Mouse (Mus musculus) brain, embryonic 14.5 days (tissue): ENCODE measurements around the gene Gpr3. TPM values are rescaled to one million over a fixed set of nuclear protein-coding genes. Genes with fewer than 3 reads are reported as not detected.
A peak's percentile ranks its signal among the peaks of the same experiment; 100 is the strongest.

Experiments used
- DNase-seq: peaks from one replicate; pipeline ENCODE4 v3.0.0-alpha.2; 2011; ENCODE audit warnings: low read depth
- CTCF ChIP-seq: fragments of 200-500 bp; IDR thresholded peaks from 2 replicates; pipeline ENCODE4 v1.5.1; 2012; ENCODE audit warnings: inconsistent platforms, mild to moderate bottlenecking, moderate library complexity, borderline replicate concordance; ENCODE audit not compliant: insufficient read depth, insufficient read length; ENCODE audit errors: extremely low read depth
- POLR2A ChIP-seq: fragments of 200-500 bp; IDR thresholded peaks from 2 replicates; pipeline ENCODE4 v1.6.1; 2012; ENCODE audit warnings: mild to moderate bottlenecking, inconsistent platforms, borderline replicate concordance; ENCODE audit not compliant: poor library complexity, insufficient read depth, insufficient read length, severe bottlenecking; ENCODE audit errors: extremely low read depth
- polyA plus RNA-seq: library from polyadenylated mRNA; depleted of rRNA; stranded (reverse); fragments of >200 nt; gene quantifications from 2 replicates; pipeline ENCODE4 v1.2.3, GENCODE M21; 2012

Gene Gpr3
- polyA plus RNA-seq, 1 experiment, result 2.7 TPM

DNA sequence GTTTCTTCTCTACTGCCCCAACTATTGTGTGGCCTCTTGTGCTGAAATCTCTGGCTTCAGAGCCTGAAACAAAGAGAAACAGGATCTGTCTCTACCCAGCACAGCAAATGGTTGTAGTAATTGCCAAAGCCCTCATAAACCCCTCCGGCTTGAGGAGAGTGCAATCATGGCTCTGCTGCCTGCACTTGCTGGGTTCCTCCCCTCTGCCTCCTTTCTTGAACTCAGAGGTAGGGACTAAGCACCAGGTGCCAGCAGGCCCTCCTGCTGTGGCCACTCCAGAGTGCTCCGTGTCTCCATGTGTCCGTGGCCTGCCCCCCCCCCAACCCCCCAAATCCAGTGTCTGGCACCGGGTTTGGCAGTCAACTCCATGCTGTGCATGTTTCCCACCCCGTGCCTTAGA lies 15.0 kb downstream of the Gpr3 start:
- peak; percentile 76 for DNase-seq

GRCm38 (mm10) chr4:133196852-133197251 lies 15.5 kb downstream of the Gpr3 start:
- no peak for TF ChIP-seq CTCF
- TF ChIP-seq POLR2A, result no peak
- peak; percentile 81 for DNase-seq

More for the DNA sequence above, 15.0 kb downstream of the Gpr3 start:
- TF ChIP-seq POLR2A, result no peak
- no peak for TF ChIP-seq CTCF

DNA sequence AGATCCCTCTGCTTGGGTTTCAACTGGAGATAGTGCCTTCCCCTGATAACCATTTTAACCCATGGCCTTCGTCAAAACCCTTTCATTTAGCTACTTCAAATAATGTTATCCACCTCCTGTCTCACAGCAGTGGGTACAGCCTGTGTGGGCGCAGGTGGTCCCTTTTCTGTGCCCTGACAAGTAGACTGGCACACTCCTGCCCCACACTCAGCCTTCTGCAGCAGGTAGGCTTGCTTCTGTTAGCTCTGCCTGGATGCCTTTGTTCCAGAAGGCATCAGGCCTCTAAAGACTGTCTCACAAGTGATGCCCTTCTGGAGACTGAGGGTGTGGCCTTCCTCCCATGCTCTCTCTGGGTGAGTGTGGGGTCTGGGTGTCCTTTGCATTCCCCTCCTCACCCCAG lies 16.2 kb downstream of the Gpr3 start:
- no peak for DNase-seq
- TF ChIP-seq CTCF (no peak), POLR2A (no peak)

DNA sequence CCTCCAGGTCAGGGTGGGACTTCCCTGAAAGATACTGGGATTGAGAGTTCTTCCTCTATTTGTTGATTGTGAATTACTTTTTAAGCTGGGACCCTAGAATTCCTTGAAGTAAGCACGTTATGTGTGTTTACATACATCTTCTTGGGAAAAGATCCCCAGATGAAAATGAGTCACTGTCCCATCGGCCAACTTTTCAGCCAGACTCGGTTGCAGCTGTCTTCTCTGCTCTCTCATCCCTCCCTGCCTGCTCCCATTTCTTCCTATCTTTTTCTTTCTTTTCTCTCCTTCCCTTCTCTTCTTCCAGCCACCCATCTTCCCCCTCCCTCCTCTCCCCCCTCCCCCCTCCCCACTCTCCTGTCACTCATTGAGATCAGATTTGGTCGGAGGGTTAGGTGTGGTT lies 17.3 kb downstream of the Gpr3 start:
- TF ChIP-seq POLR2A (no peak), CTCF (no peak)
- no peak for DNase-seq

GRCm38 (mm10) chr4:133194482-133194881 lies 17.9 kb downstream of the Gpr3 start:
- TF ChIP-seq CTCF (no peak), POLR2A (no peak)
- no peak for DNase-seq

GRCm38 (mm10) chr4:133189396-133189795 lies 22.9 kb downstream of the Gpr3 start:
- DNase-seq, result no peak
- TF ChIP-seq POLR2A, result no peak
- no peak for TF ChIP-seq CTCF

- no peak for DNase-seq
- TF ChIP-seq POLR2A (no peak), CTCF (no peak)
Observed at GRCm38 (mm10) chr4:133186856-133187255, 25.5 kb downstream of the Gpr3 start.

DNA sequence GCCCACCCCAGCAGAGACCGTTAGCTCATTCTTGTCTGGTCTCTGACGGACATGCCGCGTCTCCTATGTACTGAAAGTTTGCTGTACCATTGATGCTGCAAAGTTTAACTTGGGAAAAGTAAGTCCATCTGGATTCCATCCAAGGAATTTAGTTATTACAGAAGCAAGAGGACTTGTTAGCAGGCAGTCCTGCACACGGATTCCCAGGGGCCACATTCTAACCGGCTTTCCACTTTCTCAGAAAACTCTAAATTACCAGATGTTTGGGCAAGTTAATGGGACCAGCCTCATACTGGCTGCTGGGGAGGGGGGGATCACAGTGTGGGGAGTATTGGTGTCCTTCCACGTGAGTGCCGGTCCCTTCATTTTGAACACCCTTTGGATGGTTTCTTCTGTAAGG lies 26.4 kb downstream of the Gpr3 start:
- no peak for DNase-seq
- no peak for TF ChIP-seq POLR2A
- no peak for TF ChIP-seq CTCF

DNA sequence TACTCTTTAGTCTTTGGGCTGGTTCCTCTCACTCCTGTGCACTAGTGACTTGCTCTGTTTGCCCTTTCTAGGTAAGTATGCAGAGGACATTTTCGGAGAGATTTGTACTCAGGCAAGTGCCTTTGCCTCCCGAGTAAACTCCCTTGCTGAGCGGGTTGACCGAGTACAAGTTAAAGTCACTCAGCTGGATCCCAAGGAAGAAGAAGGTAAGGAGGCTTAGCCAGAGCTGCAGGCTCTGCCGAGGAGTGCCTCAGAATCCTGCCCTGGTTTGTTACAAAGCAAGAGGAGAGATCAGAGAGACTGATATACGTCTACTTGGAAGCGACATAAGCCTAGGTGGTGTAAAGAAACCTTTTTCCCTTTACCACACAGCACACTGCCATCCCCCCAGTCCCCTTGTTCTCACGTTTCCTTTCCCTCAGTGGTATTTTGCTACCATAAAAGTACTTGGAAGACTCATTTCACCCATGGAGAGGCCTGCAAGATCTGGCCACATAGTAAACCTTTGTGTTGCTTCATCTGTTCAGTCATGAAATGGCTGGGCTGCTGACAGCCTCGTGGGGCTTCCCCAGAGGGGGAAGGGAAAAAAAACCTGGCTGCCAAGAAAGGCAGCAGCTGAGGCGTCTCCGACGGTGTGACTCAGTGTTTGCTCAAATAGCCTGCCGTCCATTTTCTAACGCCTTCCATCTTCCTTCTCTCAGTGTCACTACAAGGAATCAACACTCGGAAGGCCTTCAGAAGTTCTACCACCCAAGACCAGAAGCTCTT lies 27.3 kb downstream of the Gpr3 start:
- DNase-seq, result peak; percentile 74

DNA sequence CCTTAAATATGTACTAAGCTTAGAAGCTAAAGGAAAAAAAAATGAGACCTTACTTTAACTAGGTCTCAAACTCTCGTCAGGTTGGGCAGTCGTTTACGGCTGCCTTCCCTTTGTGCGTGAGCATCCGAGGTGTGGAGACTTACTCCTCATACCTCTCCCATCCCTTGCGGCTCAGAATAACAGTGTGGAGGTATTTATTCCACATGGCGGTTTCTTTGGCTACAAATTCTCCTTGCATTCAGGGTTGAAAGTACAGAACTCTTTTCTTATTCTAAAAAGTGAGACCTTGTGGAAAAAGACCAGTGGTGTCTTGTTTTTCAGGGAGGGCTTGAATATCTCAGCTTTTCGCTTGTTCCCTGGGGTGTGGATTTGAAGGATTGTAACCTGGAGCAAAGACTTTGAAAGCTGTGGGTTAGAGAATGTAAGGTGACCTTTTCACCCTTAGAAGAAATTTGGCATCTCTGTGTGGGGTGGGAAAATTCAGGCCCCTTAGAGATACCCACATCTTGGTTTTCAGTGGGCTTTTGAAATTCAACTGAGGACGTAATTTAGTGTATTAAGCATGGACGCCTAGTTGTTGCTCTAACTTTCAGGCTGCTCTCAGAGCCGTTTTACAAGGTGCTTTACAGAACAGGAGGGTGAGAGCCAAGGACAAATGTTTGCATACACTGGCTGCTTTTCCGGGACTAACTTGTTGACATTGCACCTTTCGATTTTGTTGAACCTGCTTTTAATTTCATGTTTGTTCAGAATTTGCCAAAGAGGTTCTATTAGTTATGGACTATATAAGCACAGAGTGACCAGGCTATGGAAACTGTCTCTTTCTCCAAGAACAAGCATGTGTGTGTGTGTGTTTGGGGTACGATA lies 28.1 kb downstream of the Gpr3 start:
- no peak for TF ChIP-seq CTCF
- TF ChIP-seq POLR2A, result no peak
- DNase-seq, result no peak

More for the DNA sequence above, 27.3 kb downstream of the Gpr3 start:
- TF ChIP-seq CTCF (no peak), POLR2A (no peak)

GRCm38 (mm10) chr4:133182439-133183033 lies 29.8 kb downstream of the Gpr3 start:
- DNase-seq, result no peak
- TF ChIP-seq CTCF (no peak), POLR2A (no peak)

- TF ChIP-seq POLR2A (no peak), CTCF (no peak)
- DNase-seq, result no peak
Observed at GRCm38 (mm10) chr4:133179258-133179657, 33.1 kb downstream of the Gpr3 start.

DNA sequence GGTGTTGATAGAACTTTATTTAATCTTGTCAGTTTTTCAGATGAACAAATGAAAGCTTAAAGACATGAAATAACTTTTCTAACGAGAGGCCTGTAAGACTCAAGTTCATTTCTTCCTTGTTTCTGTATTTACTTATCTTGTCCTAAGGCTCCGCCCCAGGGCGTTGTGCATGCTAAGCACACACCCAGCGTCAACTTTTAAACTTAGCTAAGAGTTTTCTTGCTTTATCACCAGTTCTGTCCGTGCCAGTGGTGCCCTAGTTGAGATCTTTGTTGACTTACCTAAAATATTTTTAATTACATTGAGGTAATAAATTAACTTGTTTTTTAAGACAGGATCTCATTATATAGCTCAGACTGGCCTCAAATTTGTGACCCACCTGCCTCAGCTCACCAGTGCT lies 34.0 kb downstream of the Gpr3 start:
- TF ChIP-seq POLR2A, result no peak
- no peak for TF ChIP-seq CTCF
- no peak for DNase-seq

DNA sequence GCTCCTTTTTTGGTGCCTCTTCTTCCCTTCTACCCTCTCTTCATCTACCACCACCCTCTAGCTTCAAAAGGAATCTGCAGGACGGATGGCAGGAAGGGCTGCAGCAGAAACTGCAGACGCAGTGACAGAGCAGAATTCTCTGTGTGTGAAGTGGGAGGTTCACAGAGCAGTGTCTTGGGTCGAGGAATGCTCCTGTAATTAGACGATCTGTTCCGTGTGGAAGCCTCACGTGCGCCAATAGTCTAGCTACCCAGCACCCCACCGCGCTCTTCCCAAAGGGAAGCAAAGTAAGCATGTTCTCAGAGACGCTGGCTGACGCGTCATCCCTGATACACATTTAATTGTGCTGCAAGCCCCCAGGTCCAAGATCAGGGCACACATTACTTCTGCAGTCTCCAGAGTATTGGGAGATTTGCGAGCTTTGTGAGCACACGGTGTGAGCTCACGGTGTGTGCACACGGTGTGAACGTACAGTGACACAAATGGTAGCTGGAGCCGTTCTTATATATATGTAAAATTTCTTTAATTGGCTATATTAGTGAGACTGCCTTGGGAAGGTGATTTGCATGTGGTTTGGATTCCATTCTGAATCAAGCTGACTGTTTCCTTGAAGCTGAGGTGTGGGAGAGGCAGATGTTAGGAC lies 35.5 kb downstream of the Gpr3 start:
- TF ChIP-seq POLR2A (no peak), CTCF (no peak)
- DNase-seq, result peak; percentile 78
